Mouse (Mus musculus) 3T3-L1 (cell line): ENCODE results near the gene Gm17651.

Experiments
- DNase-seq: peaks from one replicate; pipeline ENCODE4 v3.0.0-alpha.2; 2015; ENCODE audit warnings: low read depth, low spot score

Gm17651 gene

GRCm38 (mm10) chr3:97680631-97681320 lies 6.3 kb upstream of the Gm17651 start:
- DNase-seq: peak; percentile 23

DNA sequence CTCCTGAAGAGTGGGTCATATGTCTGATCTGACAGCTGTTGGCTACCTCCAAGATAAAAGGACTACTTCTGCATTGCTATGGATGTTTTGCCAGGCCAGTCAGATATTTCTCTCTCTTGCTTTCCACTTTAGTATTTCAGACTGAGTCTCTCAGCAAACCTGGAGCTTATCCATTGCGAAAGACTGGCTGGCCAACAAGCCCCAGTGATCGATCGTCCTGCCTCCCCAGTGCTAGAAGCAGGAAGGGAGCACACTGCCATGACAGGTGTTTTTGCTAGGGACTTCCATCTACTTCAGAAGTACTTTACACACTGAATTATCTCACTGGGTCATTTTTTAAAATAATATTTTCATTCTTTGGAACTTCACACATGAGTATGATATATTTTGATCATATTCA lies 3.9 kb upstream of the Gm17651 start:
- DNase-seq: no peak

- DNase-seq: peak; percentile 53
These were observed 1.6 kb upstream of the Gm17651 start for GRCm38 (mm10) chr3:97676126-97676525.

- no peak for DNase-seq
These were observed 7.3 kb downstream of the Gm17651 start for GRCm38 (mm10) chr3:97667093-97667675.

GRCm38 (mm10) chr3:97666154-97666553 lies 8.3 kb downstream of the Gm17651 start:
- no peak for DNase-seq

DNA sequence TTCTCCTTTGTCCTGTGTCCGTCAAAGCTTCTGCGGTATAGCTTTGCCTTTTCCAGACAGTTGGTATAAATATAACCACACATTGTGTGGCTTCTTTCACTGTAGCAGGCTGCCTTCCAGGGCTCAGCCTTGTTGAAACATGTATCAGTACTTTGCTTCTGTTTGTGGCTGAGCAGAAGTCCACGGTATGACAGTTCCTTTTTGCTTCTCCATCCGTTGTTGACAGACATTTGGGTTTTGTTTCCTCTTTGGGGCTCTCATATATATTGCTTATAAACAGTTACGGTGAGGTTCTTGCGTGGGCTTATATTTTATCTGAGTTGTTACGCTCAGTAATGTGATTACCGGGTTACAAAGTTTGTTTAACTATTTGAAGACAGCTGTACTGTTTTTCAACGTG lies 9.0 kb downstream of the Gm17651 start:
- no peak for DNase-seq

- DNase-seq: no peak
These were observed 13.3 kb downstream of the Gm17651 start for GRCm38 (mm10) chr3:97661206-97661605.

DNA sequence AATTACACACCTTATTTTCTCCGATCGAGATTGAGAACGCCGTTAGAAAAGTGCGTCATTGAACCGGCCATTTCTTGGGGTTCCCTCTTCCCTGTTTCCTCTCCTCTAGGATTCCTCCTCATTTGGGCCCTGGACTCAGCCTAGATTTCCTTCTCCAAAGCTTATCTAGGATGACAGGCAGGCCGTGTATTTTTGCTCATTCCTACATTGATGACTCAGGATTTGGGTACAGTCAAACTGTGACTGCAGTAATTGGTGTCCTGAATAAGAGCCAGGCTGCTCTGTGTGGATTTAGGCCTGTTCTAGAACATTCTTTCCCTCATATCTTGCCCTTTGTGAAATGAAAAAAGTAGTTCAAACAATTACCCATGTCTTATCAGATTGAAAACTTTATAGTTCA lies 14.7 kb downstream of the Gm17651 start:
- DNase-seq: peak; percentile 69

GRCm38 (mm10) chr3:97658426-97659193 lies 15.9 kb downstream of the Gm17651 start:
- peak; percentile 20 for DNase-seq

DNA sequence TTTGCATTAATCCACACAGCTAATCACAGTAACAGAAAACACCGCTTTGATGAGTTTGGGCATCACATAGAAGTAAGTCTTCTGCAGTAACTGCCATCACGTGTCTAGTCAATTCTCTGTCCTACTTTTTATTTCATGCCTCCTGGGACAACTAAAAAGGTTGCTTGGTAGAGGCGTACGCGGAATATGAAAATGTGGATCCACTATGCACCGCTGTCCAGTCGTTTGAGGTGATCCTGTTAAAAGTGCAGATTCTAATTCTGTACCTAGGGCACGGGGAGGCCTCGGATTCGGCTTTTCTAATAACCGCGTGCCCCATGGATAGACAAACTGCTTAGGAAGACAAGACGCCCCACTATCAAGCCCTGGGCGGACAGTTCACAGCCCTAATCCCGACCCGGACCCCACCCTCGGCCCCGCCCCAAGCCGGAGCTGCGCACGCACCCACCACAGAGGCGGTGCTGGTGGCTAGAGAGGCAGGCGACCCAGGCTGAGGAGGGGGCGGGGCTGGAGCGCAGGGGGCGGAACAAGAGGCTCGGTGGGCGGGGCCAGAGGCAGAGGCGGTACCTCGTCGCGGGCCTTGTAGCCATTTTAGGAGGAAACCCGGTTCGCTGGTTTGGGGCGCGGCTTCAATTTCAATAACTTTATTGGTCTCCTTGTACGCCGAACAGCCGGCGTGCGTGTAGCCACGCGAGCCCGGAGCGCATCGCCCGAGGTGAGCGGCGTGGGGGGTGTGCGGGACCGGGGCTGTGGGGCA lies 16.7 kb downstream of the Gm17651 start, which contains the start of gene Prkab2:
Prkab2 (plus strand) TSS at position 539 of the 757 bp plus-strand sequence.
- DNase-seq: peak; percentile 97

DNA sequence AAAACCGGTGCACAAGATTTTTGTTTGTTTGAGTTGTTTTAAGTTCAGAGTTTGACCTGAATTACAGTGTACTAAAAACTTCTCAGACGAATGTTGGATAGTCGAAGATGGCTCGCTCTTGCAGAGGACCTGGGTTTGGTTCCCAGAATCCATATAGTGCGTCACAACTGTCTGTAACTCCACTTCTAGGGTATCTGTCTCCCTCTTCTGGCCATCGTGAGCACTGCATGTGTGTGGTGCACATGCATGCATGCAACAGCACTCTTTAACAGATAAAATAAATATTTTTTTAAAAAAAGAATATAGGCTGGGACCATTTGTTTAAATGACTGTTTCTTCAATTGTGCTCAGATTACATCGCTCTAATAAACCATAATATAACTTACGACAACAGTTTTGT lies 19.6 kb downstream of the Gm17651 start:
- DNase-seq: peak; percentile 43

GRCm38 (mm10) chr3:97653781-97654180 lies 20.7 kb downstream of the Gm17651 start:
- DNase-seq: no peak

DNA sequence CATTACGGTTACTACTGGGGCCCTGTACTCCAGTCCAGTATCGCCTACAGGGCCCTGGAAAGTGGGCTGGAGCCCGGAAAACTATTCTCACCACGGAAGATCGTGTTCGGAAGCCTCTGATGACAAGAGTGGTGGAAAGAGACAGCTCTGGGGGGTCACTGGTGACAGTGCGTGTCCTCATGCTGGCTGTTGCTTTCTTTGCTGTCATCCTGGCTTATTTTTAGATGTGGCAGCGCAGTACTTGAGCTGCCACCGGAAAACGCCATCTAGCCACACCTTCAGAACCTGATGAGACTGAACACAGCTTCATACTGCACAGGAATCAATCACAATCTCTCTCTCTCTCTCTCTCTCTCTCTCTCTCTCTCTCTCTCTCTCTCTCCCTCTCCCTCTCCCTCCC lies 22.9 kb downstream of the Gm17651 start:
- DNase-seq: no peak

- DNase-seq: no peak
These were observed 25.0 kb downstream of the Gm17651 start for GRCm38 (mm10) chr3:97649469-97649868.

DNA sequence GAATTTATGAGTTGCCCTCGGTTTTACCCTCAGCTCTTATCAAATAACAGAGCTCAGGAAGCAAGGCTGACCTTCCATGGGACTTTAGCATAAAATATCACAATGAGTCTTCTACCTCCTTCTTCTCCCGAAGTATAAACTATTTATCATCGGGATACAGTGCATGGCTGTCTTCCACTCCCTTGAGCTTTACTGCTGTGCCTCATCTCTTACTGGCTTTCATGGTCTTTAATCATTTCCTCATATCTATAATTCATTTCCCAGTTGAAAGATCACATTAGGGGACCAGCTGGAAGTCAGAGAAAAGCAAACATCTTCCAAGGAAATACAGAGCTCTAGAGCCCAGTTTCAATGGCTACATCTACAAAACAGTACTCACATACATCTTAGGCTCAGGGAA lies 25.5 kb downstream of the Gm17651 start:
- DNase-seq: no peak

GRCm38 (mm10) chr3:97648518-97648917 lies 26.0 kb downstream of the Gm17651 start:
- no peak for DNase-seq

- DNase-seq: no peak
These were observed 32.5 kb downstream of the Gm17651 start for GRCm38 (mm10) chr3:97642001-97642400.

- DNase-seq: no peak
These were observed 33.1 kb downstream of the Gm17651 start for GRCm38 (mm10) chr3:97641396-97641795.

GRCm38 (mm10) chr3:97634288-97634761 lies 40.2 kb downstream of the Gm17651 start:
- peak; percentile 89 for DNase-seq

DNA sequence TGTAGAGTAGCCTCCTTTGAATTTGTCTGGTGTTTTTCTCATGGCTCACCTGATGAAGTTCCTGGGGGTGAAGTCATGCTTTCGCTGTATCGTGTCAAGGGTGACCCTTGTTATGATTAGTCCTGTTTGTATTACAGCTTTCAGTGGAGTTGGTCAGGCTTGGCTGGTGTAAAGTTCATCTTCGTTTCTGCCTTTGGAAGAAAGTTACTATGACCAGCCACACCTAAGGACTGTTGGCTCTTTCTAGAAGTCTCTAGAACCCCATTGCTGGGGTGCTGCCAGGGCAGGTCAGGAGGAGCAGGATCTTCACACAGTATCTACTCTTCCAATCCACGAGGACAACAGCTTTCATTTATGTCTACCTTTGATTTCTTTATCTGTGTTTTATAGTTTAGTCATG lies 41.0 kb downstream of the Gm17651 start:
- no peak for DNase-seq

- DNase-seq: no peak
These were observed 43.1 kb downstream of the Gm17651 start for GRCm38 (mm10) chr3:97631258-97631860.
